Mouse (Mus musculus) C2C12 (cell line): ENCODE results near the gene Ttyh1.

Experiments
- CTCF ChIP-seq: IDR thresholded peaks from one replicate; pipeline ENCODE4 v1.5.1; 2011; ENCODE audit not compliant: control insufficient read depth, insufficient read depth, insufficient read length
- MAX ChIP-seq: IDR thresholded peaks from one replicate; pipeline ENCODE4 v1.6.1; 2011; ENCODE audit warnings: mild to moderate bottlenecking, control low read depth
- USF1 ChIP-seq: IDR thresholded peaks from one replicate; pipeline ENCODE4 v1.6.1; 2011; ENCODE audit warnings: low read depth, mild to moderate bottlenecking, control low read depth, moderate library complexity

GRCm38 (mm10) chr7:4122076-4122768 is 3.0 kb downstream of the Ttyh1 start:
- TF ChIP-seq CTCF (no peak), MAX (no peak), USF1 (no peak)
